Mouse (Mus musculus): ENCODE data around the gene Jak1. TPM values are rescaled to one million over a fixed set of nuclear protein-coding genes. Genes with fewer than 3 reads are reported as not detected.

The Jak1 gene
- polyA plus RNA-seq, 1 experiment from 2014 or later, result 68.0 TPM

DNA sequence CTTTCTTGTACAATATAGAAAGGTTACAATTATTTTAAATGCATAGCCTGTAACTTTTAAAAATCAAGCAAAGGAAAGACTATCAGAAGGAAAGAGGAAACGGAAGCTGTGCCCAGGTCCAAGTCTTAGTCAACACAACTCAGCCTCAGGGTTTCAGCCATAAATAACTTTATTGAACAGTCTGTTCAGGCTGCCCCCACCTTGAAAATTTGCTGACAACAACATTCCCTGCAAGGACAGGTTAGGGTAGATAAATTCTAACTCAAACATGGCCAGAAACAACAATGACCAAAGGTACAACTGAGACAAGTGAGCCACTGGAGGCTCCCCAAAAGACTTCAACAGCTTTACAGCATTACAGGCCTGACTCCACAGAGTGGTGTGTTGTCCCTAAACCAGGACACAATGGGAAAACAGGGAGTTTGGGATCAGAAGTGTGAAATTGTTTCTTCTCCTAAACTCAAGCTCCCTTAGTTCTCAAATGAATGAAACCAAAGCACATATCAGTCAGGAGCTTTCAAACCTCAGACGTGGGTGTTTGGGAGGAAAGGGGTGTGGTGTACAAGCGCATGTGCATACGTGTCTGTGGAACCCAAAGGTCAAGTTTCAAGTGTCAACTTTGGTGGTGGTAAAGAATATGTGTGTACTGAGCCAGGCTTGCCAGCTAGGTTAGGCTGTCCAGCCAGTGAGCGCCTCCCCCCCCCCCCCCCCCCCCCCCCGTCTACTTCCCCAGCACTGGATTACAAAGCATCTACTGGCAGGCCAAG, 14.9 kb downstream of the Jak1 start:
- Histone ChIP-seq H3K27ac (ENCODE audit: low read depth, low read length) (no peak overlapping the region), H3K36me3 (ENCODE audit: control insufficient read depth, insufficient read depth, low read length) (no peaks in the 10 kb centered on the region), H3K4me1 (replicated peaks; ENCODE audit: control insufficient read depth, insufficient read depth, low read length) (no peaks in the 10 kb centered on the region), H3K4me2 (replicated peaks; ENCODE audit: low read depth, low read length) (no peak overlapping the region), H3K9ac (ENCODE audit: low read depth, low read length) (no peak overlapping the region), H3K4me3 (ENCODE audit: low read depth, low read length) (no peak overlapping the region), H3K9me3 (ENCODE audit: control insufficient read depth, low read length) (no peaks in the 10 kb centered on the region), H3K27me3 (ENCODE audit: control insufficient read depth, insufficient read depth, low read length) (no peaks in the 10 kb centered on the region)
- ATAC-seq (ENCODE audit: low FRiP score) (no peak), DNase-seq (ENCODE audit: low spot score) (no peak)
- WGBS, result 77% methylated on average over 5 of the region's 6 CpGs

DNA sequence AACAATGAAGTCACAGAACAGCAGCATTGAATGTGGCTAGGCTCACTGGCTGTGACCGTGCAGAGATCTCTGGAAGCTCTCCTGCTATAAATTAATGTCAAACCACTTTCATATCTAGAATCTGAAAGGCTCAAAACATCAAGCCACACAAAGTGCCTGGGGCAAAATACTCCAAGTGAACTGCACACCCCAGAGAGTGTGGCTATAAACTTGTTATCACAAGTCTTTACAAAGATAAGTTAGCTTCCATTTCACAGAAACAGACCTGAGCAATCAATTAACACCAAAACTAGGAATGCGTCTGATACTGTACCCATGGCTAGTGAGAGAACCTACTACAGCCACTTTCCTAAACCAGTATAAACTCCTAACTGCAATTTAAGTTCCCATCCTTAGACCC, 17.7 kb downstream of the Jak1 start:
- H3K9me3 ChIP-seq (ENCODE audit: control insufficient read depth, low read length), result no peaks in the 10 kb centered on the region
- no peaks in the 10 kb centered on the region for H3K4me1 ChIP-seq (replicated peaks; ENCODE audit: control insufficient read depth, insufficient read depth, low read length)
- DNase-seq (ENCODE audit: low spot score) (no peak), ATAC-seq (ENCODE audit: low FRiP score) (no peak)
- H3K9ac ChIP-seq (ENCODE audit: low read depth, low read length), result no peak overlapping the region
- WGBS, result 80% methylated on average over 2 of the region's 2 CpGs
- H3K27me3 ChIP-seq (ENCODE audit: control insufficient read depth, insufficient read depth, low read length), result no peaks in the 10 kb centered on the region
- H3K27ac ChIP-seq (ENCODE audit: low read depth, low read length), result no peak overlapping the region
- no peak overlapping the region for H3K4me2 ChIP-seq (replicated peaks; ENCODE audit: low read depth, low read length)
- no peak overlapping the region for H3K4me3 ChIP-seq (ENCODE audit: low read depth, low read length)
- no peaks in the 10 kb centered on the region for H3K36me3 ChIP-seq (ENCODE audit: control insufficient read depth, insufficient read depth, low read length)

DNA sequence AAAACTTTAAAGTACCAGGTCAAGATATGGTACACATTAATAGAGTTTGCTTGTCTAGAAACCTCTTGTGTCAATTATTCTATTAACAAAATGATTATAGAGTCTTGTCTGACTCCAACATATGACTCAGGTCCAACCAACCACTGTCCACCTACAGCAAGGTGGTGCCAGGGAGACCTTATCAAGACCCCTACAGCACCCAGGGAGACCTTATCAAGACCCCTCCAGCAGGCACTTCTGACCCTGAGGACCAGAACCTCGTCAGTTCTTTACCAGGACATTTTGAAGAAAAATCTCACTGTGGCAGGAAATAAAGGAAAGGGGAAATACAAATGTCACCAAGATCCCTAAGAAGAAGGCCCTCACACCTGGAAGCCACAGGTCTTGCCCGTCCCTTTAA, 18.5 kb downstream of the Jak1 start:
- H3K36me3 ChIP-seq (ENCODE audit: control insufficient read depth, insufficient read depth, low read length), result no peaks in the 10 kb centered on the region
- ATAC-seq (ENCODE audit: low FRiP score) (no peak), DNase-seq (ENCODE audit: low spot score) (no peak)
- H3K9me3 ChIP-seq (ENCODE audit: control insufficient read depth, low read length), result no peaks in the 10 kb centered on the region
- H3K4me1 ChIP-seq (replicated peaks; ENCODE audit: control insufficient read depth, insufficient read depth, low read length), result no peaks in the 10 kb centered on the region
- H3K27ac ChIP-seq (ENCODE audit: low read depth, low read length), result no peak overlapping the region
- no peak overlapping the region for H3K4me2 ChIP-seq (replicated peaks; ENCODE audit: low read depth, low read length)
- no peaks in the 10 kb centered on the region for H3K27me3 ChIP-seq (ENCODE audit: control insufficient read depth, insufficient read depth, low read length)
- H3K4me3 ChIP-seq (ENCODE audit: low read depth, low read length), result no peak overlapping the region
- 68% methylated on average over 2 of the region's 2 CpGs for WGBS
- no peak overlapping the region for H3K9ac ChIP-seq (ENCODE audit: low read depth, low read length)

DNA sequence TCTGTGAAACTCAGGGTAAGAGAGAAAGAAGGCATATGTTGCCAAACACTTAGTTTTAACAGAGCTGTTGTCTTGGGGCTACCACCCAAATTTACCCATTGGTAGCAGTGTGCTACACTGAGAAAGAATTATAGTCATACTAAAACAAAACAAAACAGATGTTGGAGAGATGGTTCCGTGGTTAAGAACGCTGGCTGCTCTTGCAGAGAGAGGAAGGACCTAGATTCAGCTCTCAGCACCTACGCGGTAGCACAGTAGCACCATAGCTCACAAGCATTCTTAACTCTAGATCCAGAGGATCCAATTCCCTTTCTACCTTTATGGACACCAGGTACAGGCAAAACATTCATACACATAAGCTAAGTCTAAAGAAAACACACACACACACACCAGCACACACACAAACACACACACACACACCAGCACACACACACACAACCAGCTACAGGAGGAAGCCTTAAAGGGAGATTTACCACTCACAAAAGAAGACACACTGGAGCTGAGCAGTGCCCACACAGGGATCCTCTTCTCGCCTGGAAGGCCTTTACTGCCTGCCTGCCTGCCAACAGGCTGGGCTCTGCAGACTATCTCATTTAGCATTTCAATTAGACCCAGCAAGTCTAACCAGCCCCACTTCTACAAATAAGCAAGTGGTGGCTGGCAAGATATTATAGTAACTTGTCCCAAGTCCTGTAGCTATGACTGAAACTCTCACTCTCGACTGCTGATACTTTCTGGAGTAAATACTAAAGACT, 20.6 kb downstream of the Jak1 start:
- no peak for ATAC-seq (ENCODE audit: low FRiP score)
- 85% methylated on average over 6 of the region's 6 CpGs for WGBS
- no peaks in the 10 kb centered on the region for H3K36me3 ChIP-seq (ENCODE audit: control insufficient read depth, insufficient read depth, low read length)

DNA sequence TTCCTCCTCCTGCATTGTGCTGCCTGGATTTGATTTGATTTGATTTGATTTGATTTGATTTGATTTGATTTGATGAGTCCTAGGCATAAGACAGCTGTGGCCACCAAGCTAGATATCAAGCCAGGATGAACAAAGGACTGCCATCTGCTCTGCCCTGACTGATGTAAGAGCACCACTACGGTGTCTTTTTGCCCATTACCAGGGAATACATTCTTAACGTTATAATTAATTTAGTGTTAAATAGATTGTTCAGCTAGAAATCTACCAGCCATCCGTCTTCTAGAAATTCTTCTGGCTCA, 24.3 kb downstream of the Jak1 start:
- Histone ChIP-seq H3K4me3 (ENCODE audit: low read depth, low read length) (no peak overlapping the region), H3K27me3 (ENCODE audit: control insufficient read depth, insufficient read depth, low read length) (no peaks in the 10 kb centered on the region), H3K9me3 (ENCODE audit: control insufficient read depth, low read length) (no peaks in the 10 kb centered on the region), H3K36me3 (ENCODE audit: control insufficient read depth, insufficient read depth, low read length) (no peaks in the 10 kb centered on the region), H3K9ac (ENCODE audit: low read depth, low read length) (no peak overlapping the region), H3K4me1 (replicated peaks; ENCODE audit: control insufficient read depth, insufficient read depth, low read length) (no peaks in the 10 kb centered on the region), H3K4me2 (replicated peaks; ENCODE audit: low read depth, low read length) (no peak overlapping the region), H3K27ac (ENCODE audit: low read depth, low read length) (no peak overlapping the region)
- ATAC-seq (ENCODE audit: low FRiP score) (no peak; the same call in 1 of the 2 replicates), DNase-seq (ENCODE audit: low spot score) (no peak)
- WGBS, result 76% methylated on average over 3 of the region's 3 CpGs

More for the DNA sequence above, 20.6 kb downstream of the Jak1 start:
- H3K27me3 ChIP-seq (ENCODE audit: control insufficient read depth, insufficient read depth, low read length), result no peaks in the 10 kb centered on the region
- no peak overlapping the region for H3K4me3 ChIP-seq (ENCODE audit: low read depth, low read length)
- no peak overlapping the region for H3K9ac ChIP-seq (ENCODE audit: low read depth, low read length)
- no peaks in the 10 kb centered on the region for H3K9me3 ChIP-seq (ENCODE audit: control insufficient read depth, low read length)
- DNase-seq (ENCODE audit: low spot score), result no peak
- H3K4me1 ChIP-seq (replicated peaks; ENCODE audit: control insufficient read depth, insufficient read depth, low read length), result no peaks in the 10 kb centered on the region
- no peak overlapping the region for H3K4me2 ChIP-seq (replicated peaks; ENCODE audit: low read depth, low read length)
- H3K27ac ChIP-seq (ENCODE audit: low read depth, low read length), result no peak overlapping the region

DNA sequence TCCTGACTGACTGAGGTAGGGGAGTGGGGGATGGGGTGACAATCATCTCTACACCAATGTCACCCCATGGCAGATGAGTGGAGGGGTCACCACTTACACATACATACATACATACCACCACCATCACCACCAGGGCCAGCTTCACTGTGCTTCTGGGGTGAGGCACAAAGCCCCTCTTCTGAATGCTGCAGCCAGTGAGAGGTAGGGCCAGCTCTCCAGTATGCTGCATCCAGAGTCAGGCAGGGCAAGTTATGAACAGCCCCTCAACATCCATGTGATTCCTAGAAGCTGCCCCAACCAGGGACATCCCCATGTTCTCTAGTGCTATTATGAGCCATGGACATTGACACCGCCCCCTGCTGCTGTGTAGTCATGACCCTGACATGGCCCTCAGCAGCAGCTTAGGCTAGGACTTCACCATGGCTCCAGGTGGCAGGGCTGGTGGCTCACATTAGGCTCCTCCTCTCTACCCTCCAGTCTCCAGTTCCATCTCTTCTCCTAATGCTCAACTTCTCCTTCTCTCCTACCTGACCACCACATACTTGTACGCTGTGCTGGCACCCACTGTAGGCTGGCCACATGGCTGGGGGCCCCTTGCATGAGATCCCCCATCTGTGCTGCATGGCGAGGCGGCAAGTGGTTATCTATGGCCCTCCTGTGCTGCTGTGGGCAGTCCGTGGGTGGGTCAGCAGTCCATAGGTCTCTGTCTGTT, 24.8 kb downstream of the Jak1 start:
- peak; percentile 76 for ATAC-seq (ENCODE audit: low FRiP score)
- H3K36me3 ChIP-seq (ENCODE audit: control insufficient read depth, insufficient read depth, low read length), result no peaks in the 10 kb centered on the region
- WGBS, result 78% methylated on average over 5 of the region's 5 CpGs
- no peak overlapping the region for H3K27ac ChIP-seq (ENCODE audit: low read depth, low read length)
- H3K4me3 ChIP-seq (ENCODE audit: low read depth, low read length), result no peak overlapping the region
- H3K9ac ChIP-seq (ENCODE audit: low read depth, low read length), result no peak overlapping the region
- no peaks in the 10 kb centered on the region for H3K27me3 ChIP-seq (ENCODE audit: control insufficient read depth, insufficient read depth, low read length)
- H3K4me2 ChIP-seq (replicated peaks; ENCODE audit: low read depth, low read length), result no peak overlapping the region
- H3K4me1 ChIP-seq (replicated peaks; ENCODE audit: control insufficient read depth, insufficient read depth, low read length), result no peaks in the 10 kb centered on the region
- no peaks in the 10 kb centered on the region for H3K9me3 ChIP-seq (ENCODE audit: control insufficient read depth, low read length)
- no peak for DNase-seq (ENCODE audit: low spot score)

DNA sequence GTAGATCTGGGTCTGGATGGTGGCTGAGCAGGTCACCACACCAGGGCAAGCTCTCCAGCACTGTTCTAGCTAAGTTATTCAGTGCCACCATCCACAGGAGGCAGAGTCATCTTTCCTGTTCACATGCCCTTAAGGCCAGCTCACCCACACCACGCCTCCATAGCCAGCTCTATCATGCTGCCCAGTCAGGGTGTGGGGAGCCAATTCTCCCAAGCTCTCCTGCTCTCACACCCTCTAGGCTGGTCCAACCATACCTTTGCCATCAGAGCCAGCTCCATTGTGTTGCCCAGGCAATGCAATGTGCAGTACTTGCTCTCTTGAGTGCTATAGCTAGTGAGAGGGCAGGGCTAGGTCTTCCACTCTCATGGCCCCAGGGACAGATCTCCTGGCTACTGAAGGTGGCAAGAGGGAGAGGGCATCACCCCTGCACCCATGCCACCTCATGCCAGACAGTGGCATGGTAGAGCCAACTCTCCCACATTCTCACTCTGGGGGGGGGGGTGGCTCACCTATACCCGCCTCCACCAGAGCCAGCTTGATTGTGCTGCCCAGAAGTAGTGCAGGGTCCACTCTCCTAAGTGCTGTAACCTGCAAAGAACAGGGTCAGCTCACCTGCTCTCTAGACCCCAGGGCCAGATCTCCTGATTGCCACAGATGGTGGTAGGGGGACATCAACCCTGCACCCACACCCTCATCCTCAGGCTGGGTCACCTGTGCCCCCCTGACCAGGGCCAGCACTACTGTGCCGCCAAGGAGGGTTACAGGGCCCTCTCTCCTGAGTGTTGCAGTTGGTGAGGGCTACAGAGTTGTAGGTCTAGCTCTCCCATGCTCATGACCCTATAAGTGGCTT, 25.5 kb downstream of the Jak1 start:
- WGBS, result 94% methylated on average over 3 of the region's 3 CpGs
- H3K9me3 ChIP-seq (ENCODE audit: control insufficient read depth, low read length), result no peaks in the 10 kb centered on the region
- no peak overlapping the region for H3K27ac ChIP-seq (ENCODE audit: low read depth, low read length)
- H3K4me3 ChIP-seq (ENCODE audit: low read depth, low read length), result no peak overlapping the region
- no peak for DNase-seq (ENCODE audit: low spot score)
- H3K4me2 ChIP-seq (replicated peaks; ENCODE audit: low read depth, low read length), result no peak overlapping the region
- H3K9ac ChIP-seq (ENCODE audit: low read depth, low read length), result no peak overlapping the region
- no peaks in the 10 kb centered on the region for H3K36me3 ChIP-seq (ENCODE audit: control insufficient read depth, insufficient read depth, low read length)
- H3K4me1 ChIP-seq (replicated peaks; ENCODE audit: control insufficient read depth, insufficient read depth, low read length), result no peaks in the 10 kb centered on the region
- no peaks in the 10 kb centered on the region for H3K27me3 ChIP-seq (ENCODE audit: control insufficient read depth, insufficient read depth, low read length)
- peak; percentile 35 for ATAC-seq (ENCODE audit: low FRiP score)

DNA sequence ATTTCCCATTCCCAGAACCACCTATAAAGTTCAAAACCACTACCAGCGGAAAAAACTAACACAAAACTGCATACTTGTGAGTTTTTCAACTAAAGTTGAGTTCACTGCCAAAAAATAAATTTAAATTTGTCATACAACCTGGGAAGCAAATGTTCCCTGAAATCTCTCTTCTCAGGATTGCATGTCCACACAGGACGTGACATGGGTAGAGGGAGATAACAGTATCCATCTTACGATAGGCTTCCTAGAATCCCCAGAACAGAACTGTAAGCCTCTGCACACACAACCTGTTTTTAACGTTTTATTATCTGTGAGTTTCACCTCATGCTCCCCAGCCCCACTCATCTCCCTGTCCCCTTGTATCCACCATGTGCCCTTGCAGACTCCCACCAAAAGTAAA, 26.5 kb downstream of the Jak1 start:
- no peaks in the 10 kb centered on the region for H3K27me3 ChIP-seq (ENCODE audit: control insufficient read depth, insufficient read depth, low read length)
- 92% methylated on average over 4 of the region's 4 CpGs for WGBS
- no peak for ATAC-seq (ENCODE audit: low FRiP score)
- no peaks in the 10 kb centered on the region for H3K36me3 ChIP-seq (ENCODE audit: control insufficient read depth, insufficient read depth, low read length)
- no peak for DNase-seq (ENCODE audit: low spot score)
- H3K4me2 ChIP-seq (replicated peaks; ENCODE audit: low read depth, low read length), result no peak overlapping the region
- no peaks in the 10 kb centered on the region for H3K9me3 ChIP-seq (ENCODE audit: control insufficient read depth, low read length)
- no peaks in the 10 kb centered on the region for H3K4me1 ChIP-seq (replicated peaks; ENCODE audit: control insufficient read depth, insufficient read depth, low read length)
- no peak overlapping the region for H3K9ac ChIP-seq (ENCODE audit: low read depth, low read length)
- H3K4me3 ChIP-seq (ENCODE audit: low read depth, low read length), result no peak overlapping the region
- H3K27ac ChIP-seq (ENCODE audit: low read depth, low read length), result no peak overlapping the region

All from hindbrain, embryonic 11.5 days (tissue).